ENCODE assay signal across 8 mouse cellular contexts in genomic region chr15:101191459-101192259, GRCm38 (mm10). TPM values are rescaled to one million over a fixed set of nuclear protein-coding genes. Genes with fewer than 3 reads are reported as not detected.
DNase-seq lines count a peak whose midpoint lies in the region; ATAC-seq and TF ChIP-seq lines count a peak whose summit lies in the region.

No protein-coding gene starts in this region.

- WGBS in forebrain, embryonic 14.5 days: 8% methylated on average over 13 of the region's 13 CpGs
- WGBS in small intestine, adult 2 months: 49% methylated on average over 13 of the region's 13 CpGs

- 0 out of 2 replicates have a peak overlapping the region, but pooled peaks have one; percentile 15 for H3K4me2 ChIP-seq in forebrain, embryonic 14.5 days (ENCODE audit: low read length)

- H3K36me3 ChIP-seq in forebrain, embryonic 14.5 days (ENCODE audit: control insufficient read depth, insufficient read depth, low read length): peaks cover 33% of the 10 kb centered on the region
- peaks cover 27% of the 10 kb centered on the region for H3K36me3 ChIP-seq in small intestine, adult 2 months (ENCODE audit: control insufficient read depth, insufficient read depth, low read length)

- TF ChIP-seq POLR2A in small intestine, adult 2 months (IDR thresholded peaks at IDR 0.05; ENCODE audit: low read depth, low read length): no peak

- no peak overlapping the region for H3K4me3 ChIP-seq in forebrain, embryonic 14.5 days (ENCODE audit: low read depth, low read length)
- H3K4me3 ChIP-seq in small intestine, adult 2 months (ENCODE audit: low read depth, low read length): no peak overlapping the region

- H3K27me3 ChIP-seq in forebrain, embryonic 14.5 days (replicated peaks; ENCODE audit: control insufficient read depth, insufficient read depth, low read length): no peaks in the 10 kb centered on the region
- H3K27me3 ChIP-seq in small intestine, adult 2 months (ENCODE audit: control insufficient read depth, insufficient read depth, low read length): no peaks in the 10 kb centered on the region

- peak overlapping the region; percentile 44; the same call in 1 of the 2 replicates for H3K27ac ChIP-seq in forebrain, embryonic 14.5 days (ENCODE audit: low read depth, low read length)
- H3K27ac ChIP-seq in small intestine, adult 2 months (ENCODE audit: insufficient read depth, low read depth, low read length): peak overlapping the region; percentile 28

- H3K9me3 ChIP-seq in forebrain, embryonic 14.5 days (replicated peaks; ENCODE audit: control insufficient read depth, low read length): no peaks in the 10 kb centered on the region

- ATAC-seq in frontal cortex, adult (ENCODE audit: low TSS enrichment): peak; percentile 41; the same call in 1 of the 2 replicates
- peak; percentile 89 for ATAC-seq in forebrain, embryonic 14.5 days
- no peak for ATAC-seq in erythroid progenitor cell, adult 5-6 weeks (replicated peaks; ENCODE audit: low FRiP score, poor library complexity, severe bottlenecking)

- TF ChIP-seq CTCF in small intestine, adult 2 months (IDR thresholded peaks at IDR 0.05; ENCODE audit: extremely low read depth, insufficient read length, insufficient replicate concordance, low read depth, low read length): no peak

- no peak overlapping the region for H3K9ac ChIP-seq in forebrain, embryonic 14.5 days (ENCODE audit: low read length)

- no peak for DNase-seq in frontal cortex, postnatal 10 days (ENCODE audit: low spot score in 2 of 2)
- DNase-seq in adipocyte (ENCODE audit: low spot score): peak; percentile 96
- DNase-seq in forebrain, embryonic 14.5 days (ENCODE audit: low spot score): peak; percentile 92
- DNase-seq in heart, postnatal 4 days: peak; percentile 72
- DNase-seq in lung, postnatal 25 days (ENCODE audit: low spot score): peak; percentile 83

- H3K4me1 ChIP-seq in forebrain, embryonic 14.5 days (ENCODE audit: control insufficient read depth, insufficient read depth, low read length): peaks cover 15% of the 10 kb centered on the region
- peaks cover 20% of the 10 kb centered on the region for H3K4me1 ChIP-seq in small intestine, adult 2 months (ENCODE audit: control insufficient read depth, insufficient read depth, insufficient read length, low read length)

RNA-seq across cellular contexts. Expression of gene Acvr1b, which starts 17.8 kb away (rescaled TPM):
- 24.7 and 33.5 TPM in 2 replicates for polyA plus RNA-seq in forebrain, embryonic 14.5 days (2014; fragmentation: Nextera tagmentation; extraction: Ambion mirVana)
- total RNA-seq in heart, postnatal 4 days (2021): 10 to 100 TPM; 20.8 to 21.4 TPM
- 21.5 and 46.0 TPM in 2 replicates for polyA plus RNA-seq in small intestine, adult 2 months (2012; rRNA removed)
- total RNA-seq in erythroid progenitor cell, adult 5-6 weeks (2015; ENCODE audit: low replicate concordance): 0.84 and 1.8 TPM in 2 replicates
- total RNA-seq in erythroid progenitor cell, adult 5-6 weeks (2017; ENCODE audit: low replicate concordance): 1.2 and 1.4 TPM in 2 replicates

RNA-seq across cellular contexts. Expression of gene Grasp, which starts 32.3 kb away (rescaled TPM):
- 0.93 and 1.0 TPM in 2 replicates for polyA plus RNA-seq in forebrain, embryonic 14.5 days (2014; fragmentation: Nextera tagmentation; extraction: Ambion mirVana)
- total RNA-seq in heart, postnatal 4 days (2021): 10 to 100 TPM; 13.9 to 15.1 TPM
- 7.3 and 8.5 TPM in 2 replicates for polyA plus RNA-seq in small intestine, adult 2 months (2012; rRNA removed)
- total RNA-seq in erythroid progenitor cell, adult 5-6 weeks (2015; ENCODE audit: low replicate concordance): not detected in 2 replicates
- total RNA-seq in erythroid progenitor cell, adult 5-6 weeks (2017; ENCODE audit: low replicate concordance): not detected in 2 replicates

Comparison
In these comparisons a context has a peak if more than half of its experiments do, and no peak if none do; other contexts are left out.
1. DNase-seq: peak in adipocyte (single experiment), forebrain, embryonic 14.5 days (single experiment), heart, postnatal 4 days (single experiment) and lung, postnatal 25 days (single experiment); none in frontal cortex, postnatal 10 days (0 of 2).
2. RNA of gene Acvr1b, which starts 17.8 kb away (total RNA-seq): 20.8 to 21.4 TPM in heart, postnatal 4 days; 0.84 to 1.8 TPM in erythroid progenitor cell, adult 5-6 weeks; every median in the first group is over 4 times any median in the second.
3. RNA of gene Grasp, which starts 32.3 kb away (total RNA-seq): 13.9 to 15.1 TPM in heart, postnatal 4 days; not detected in erythroid progenitor cell, adult 5-6 weeks; every median in the first group is over 10 times any median in the second.